Mouse (Mus musculus): ENCODE data around the gene Tpd52l1.

DNA sequence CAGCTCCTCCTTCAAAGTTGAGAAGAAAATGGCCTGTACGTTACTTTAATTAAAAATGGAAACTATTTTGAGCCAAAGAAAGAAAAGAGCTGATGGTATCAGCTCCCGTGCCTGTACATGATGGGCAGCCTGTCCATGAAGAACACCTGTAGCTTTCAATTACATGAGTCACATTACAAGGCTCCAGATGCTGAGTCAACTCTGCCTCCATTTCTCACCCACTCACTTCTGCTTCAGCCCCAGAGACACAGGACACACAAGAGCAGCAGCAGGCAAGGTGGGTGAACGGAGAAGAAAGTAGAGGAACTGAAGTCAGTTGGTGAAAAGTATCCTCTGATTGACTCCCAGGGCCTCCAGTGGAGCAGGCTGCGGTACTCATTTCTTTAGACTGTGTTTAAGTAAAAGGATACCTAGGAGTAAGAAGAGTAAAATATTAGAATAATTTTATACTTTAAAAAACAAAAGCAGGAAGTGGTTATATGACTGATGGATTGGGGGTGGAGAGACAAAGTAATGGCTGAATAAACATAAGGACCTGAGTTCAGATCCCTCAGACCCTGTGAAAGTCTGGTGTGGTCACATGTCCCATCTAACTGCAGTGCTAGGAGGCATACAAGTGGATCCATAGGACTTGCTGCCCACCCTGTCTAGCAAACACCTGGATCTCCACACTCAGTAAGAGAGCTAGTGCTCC lies 156.9 kb downstream of the Tpd52l1 start:
- TF ChIP-seq POLR2A (IDR thresholded peaks at IDR 0.05; ENCODE audit: borderline replicate concordance, extremely low read depth, insufficient read depth, insufficient read length, poor library complexity, severe bottlenecking) (no peak), CTCF (IDR thresholded peaks at IDR 0.05; ENCODE audit: borderline replicate concordance, extremely low read depth, insufficient read depth, insufficient read length) (no peak)

Data from brain, embryonic 14.5 days (tissue).